In genomic region chr2:103874466-103874865, GRCm38 (mm10) we compare ENCODE assay signal across 17 mouse cellular contexts.
"Had no signal": no experiment of that assay in that cellular context is flagged by ENCODE, and none has a peak within 500 bp of the region (broad histone marks: within the 10 kb centered on the region; RNA-seq: fewer than 3 reads in every experiment).

No protein-coding gene starts in this region.

- H3K4me2 ChIP-seq: limb, embryonic 12.5 days; lung, embryonic 15.5 days; neural tube, embryonic 15.5 days had no signal

- DNase-seq: kidney, adult 8-10 months; kidney, postnatal 36 days; layer of hippocampus, adult 9-11 months; lung, postnatal 14 days; midbrain, embryonic 14.5 days; right cerebral cortex, adult 18-20 months; right cerebral cortex, postnatal 25 days; thymus, postnatal 4 days had no signal

- H3K9ac ChIP-seq: limb, embryonic 12.5 days; lung, embryonic 15.5 days; neural tube, embryonic 15.5 days had no signal

- H3K9me3 ChIP-seq: limb, embryonic 12.5 days; lung, embryonic 15.5 days; megakaryocyte, embryonic 14.5 days; neural tube, embryonic 15.5 days had no signal

- H3K27me3 ChIP-seq: limb, embryonic 12.5 days; lung, embryonic 15.5 days; megakaryocyte, embryonic 14.5 days; neural tube, embryonic 15.5 days had no signal

- H3K36me3 ChIP-seq: limb, embryonic 12.5 days; lung, embryonic 15.5 days; neural tube, embryonic 15.5 days had no signal

- H3K4me1 ChIP-seq: lung, embryonic 15.5 days had no signal

- H3K4me3 ChIP-seq: limb, embryonic 12.5 days; lung, embryonic 15.5 days; megakaryocyte, embryonic 14.5 days; myocyte; neural tube, embryonic 15.5 days had no signal

- H3K27ac ChIP-seq: kidney, postnatal 0 days; limb, embryonic 12.5 days; lung, embryonic 15.5 days; macrophage; neural tube, embryonic 15.5 days had no signal

- ATAC-seq: inflammation-experienced regulatory T-cells, adult 6 months; intestine, postnatal 0 days had no signal
